Mouse (Mus musculus) cerebellum, adult (tissue): Measurements from ENCODE around the gene Olfr551.
A peak's percentile ranks its signal among the peaks of the same experiment; 100 is the strongest.
"Not testable (repeated sequence)": the region's sequence is repeated elsewhere in the genome, so short reads cannot be mapped to it uniquely, and the experiment has no call there.

Experiments
- ATAC-seq: cut with Nextera tagmentation; 2 replicates; pipeline ENCODE4 v1.9.2; 2017; ENCODE audit warnings: mild to moderate bottlenecking, moderate library complexity, mixed read lengths; ENCODE audit not compliant: insufficient number of reproducible peaks, low FRiP score, low TSS enrichment

Olfr551 gene

DNA sequence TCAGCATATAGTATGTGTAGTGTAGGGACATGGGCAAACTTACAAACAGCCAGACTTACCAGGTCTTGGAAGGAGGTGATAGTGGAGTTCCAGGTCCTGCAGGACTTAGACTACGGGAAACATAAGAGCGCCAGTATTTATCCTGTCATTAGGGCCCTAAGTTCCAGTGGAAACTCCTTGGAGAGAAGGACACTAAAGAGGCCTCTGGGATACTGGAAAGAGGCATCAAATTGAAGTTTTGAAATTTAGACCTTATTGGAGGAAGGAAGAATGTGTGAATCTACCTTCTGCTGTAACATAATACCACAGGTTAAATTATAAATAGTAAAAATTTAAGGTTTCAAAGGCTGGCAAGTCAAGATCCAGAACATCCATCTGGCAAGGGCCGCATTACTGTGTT is at the start of gene Olfr551:
Olfr551 (minus strand) TSS at position 101 of the 400 bp plus-strand sequence.
- no peak for ATAC-seq

DNA sequence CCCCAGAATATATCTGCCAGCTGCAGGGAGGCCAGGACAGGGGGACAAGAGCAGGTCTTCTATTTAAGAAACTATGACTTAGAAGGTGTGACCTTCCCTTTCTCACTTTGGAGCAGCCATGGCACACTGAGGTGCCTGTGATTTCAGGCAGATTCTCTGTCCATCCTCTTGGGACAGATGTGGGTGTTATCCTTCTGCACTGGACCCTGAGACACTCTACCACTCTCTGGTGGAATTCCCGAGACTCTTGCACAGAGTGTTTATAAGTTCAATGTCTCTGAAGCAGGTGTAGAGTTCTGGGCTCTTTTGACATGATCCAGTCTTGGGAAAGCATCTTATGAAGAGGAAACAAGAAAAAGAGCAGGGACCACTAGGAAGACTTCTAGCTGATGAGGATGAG is 46.4 kb upstream of the Olfr551 start, which contains the start of gene Olfr554:
Olfr554 (plus strand) TSS at position 301 of the 400 bp plus-strand sequence.
- no peak for ATAC-seq

DNA sequence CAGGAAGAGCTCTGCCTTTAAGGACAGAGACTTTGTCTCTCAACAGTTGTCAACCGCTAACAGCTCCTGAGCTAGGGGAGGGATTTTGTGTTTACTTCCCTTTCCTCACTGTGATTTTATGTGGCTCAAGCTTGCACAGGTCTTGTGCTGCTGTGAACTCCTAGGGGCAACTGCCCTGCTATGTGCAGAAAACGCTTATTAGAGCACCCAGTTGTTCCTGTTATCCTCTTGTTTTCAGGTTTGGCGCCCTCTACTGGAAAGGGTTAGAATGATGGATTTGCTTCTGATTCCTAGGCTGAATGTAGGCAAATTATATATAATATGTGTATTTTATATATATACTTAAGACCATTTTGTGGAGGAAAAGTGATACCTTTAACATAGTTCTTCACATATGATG is 45.0 kb upstream of the Olfr551 start:
- no peak for ATAC-seq

DNA sequence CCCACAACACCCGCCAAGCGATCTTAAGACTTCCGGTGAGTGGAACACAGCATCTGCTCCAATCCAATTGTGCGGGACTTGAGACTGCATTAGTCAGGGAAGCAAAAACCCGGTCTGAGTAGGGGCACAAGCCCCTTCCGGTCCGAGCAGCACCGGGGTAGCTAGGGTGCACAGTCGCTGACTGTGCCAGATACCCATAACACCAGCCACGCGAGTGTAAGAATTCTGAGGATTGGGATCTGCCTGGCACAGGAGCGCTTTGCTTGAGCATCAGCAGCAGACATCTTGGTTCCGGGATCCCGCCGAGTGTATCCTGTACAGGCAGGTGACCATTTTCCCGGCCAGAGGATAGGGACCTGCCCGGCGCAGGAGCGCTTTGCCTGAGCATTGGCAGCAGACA is 28.7 kb upstream of the Olfr551 start:
- not testable (repeated sequence) for ATAC-seq

DNA sequence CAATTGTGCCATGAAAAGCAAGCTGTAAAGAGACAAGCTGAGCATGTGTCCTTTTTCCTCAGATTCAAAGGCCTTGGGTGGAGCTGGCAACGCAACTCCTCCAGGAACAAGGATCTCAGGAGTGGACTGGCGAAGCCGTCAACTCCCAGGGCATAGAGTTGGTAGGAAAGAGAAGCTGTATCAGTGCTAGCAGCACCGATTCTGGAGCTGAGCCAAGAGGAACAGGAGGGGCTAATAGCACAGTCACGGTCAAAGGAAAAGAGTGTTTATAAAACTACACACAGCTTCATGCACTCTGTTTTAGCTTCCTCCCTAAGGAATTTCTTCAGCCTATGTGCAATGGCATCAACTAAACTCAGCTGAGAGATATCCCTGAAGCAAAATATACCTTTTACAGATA is 27.9 kb upstream of the Olfr551 start:
- no peak for ATAC-seq

DNA sequence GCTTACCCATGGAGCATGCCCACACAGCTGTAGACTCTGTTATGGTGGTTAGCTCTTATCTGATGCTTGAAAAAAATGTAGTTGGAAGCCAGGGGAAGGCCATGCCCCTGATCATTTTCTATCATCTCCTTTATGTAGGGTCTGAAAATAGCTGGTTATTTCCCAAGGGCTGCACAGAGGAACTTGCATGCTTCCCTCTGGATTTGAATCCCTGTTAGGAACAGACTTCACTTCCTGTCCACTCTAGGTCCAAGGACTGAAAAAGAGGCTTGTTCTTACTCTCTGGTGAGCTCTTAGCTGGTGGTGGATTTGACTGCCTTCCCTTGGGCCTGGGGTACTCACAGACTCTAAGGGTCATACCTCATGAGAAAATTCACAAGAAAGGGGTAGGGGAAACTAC is 26.4 kb upstream of the Olfr551 start, which contains the start of gene Olfr553:
Olfr553 (minus strand) TSS at position 101 of the 400 bp plus-strand sequence.
- no peak for ATAC-seq

DNA sequence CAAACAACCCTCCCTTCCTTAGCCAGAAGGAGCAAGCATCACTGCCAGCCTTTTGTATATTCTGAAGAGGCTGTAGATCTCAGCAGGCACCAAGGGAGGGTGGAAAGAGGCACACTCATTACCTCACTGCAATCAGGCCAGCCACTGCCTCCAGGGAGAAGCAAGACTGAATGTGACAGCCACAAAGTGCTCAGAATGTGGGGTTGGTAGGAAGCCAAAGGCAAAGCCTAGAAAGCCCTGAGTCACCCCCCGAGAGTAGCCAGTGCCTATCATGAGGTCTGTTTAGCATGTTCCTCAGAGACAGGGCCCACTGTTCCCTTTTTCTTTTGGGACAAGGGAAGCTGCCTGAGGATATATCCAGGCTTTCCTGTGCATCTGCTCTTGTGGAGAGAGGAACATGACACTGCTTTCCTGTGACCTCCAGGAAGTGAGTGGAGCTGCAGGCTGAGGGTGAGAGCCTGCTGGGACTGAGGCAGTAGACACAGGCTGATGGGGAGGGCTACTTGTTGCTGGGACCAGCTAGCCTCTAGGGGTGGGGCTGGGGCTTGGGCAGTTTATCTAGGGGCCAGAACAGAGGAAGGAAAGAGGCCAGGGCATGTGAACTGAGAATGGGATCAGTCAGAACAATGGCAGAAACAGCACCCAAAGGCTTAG is 5.8 kb upstream of the Olfr551 start, which contains the start of gene Olfr552:
Olfr552 (plus strand) TSS at position 393 of the 654 bp plus-strand sequence.
- ATAC-seq: 0 out of 2 replicates have a peak, but pooled peaks have one; percentile 61

DNA sequence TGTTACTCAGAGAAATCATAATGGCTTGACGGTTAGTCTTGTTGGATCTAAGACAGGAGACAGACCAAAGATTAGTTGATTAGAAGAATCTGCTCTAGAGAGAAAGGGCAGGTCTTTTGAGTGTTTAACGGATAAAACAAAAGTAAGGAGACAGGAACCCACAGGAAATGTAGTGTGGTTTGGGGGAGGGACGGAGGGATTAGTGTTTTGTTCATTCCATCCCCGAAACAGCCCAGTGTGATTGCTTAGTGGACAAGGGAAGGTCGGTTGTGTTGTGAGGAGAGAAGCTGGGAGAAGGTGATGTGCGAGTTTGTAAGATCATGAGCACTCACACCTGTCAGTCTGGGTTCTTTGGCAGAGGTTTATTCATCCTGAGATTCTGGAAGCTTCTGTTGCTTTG is 15.7 kb downstream of the Olfr551 start:
- no peak for ATAC-seq

DNA sequence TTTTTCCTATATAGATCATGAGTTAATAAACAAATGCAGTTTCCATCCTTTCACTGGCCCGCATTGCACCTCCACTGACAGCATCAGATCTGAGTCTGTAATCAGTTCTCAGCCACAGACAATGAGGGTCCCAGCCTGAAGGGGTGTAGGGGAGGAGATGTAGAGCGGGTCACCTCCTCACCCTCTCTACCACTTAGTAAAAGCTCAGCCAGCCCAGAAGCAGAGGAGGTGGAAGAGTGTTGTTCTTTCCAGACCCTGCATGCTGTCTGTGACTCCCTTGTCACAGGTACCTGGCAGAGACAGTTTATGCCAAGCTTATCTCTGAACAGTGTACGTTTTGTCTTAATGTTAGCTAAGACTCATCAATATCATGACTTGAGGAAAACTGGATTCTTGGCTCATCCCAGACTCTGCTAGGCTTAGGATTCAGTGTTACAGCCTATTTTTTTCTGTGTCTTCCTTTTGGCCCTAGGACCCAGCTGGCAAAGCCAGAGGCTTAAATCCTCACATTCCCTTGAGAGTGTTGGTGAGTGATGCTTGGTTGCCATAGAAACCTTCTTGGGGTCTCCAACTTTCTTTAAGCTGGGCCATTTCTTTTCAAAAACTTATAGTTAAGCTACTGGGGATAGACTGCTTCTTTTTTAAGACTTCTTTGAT is 18.4 kb downstream of the Olfr551 start:
- no peak for ATAC-seq

DNA sequence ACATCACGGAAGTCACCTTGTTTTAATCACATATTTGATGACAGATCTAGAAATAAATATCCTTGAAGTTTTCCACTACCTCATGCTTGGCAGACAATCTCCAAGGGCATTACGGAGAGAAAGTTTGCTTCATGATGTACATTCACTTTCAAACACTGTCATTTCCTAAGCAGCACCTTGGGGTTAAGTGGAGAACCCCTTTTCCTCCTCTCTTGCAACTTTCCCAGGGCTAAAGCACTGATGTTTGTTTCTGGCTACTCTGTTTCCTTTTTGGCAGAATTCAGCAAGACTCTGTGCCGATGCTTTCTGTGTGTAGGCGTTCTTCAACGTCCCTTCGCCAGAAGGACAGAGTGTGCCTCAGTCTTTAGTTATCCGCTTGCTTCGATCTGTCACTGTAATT is 20.5 kb downstream of the Olfr551 start, which contains the start of gene Olfr550:
Olfr550 (plus strand) TSS at position 301 of the 400 bp plus-strand sequence.
- ATAC-seq: no peak

DNA sequence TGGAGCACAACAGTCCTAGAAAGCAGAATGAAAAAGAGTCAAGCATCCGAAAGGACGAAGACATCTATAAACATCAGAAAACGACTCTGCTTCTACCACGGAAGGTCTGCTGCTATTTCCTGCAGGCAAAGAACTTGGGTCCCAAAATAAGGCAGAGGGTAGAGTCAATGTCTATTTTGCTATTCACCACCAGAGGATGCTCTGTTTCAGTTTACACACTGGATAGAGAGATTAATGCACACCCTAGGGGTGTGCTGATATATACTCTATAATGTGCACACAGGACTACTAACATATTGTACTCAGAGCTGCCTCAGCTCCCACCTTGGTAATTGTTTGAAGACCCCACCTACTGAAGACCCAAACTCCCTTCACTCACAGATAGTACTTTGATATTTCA is 25.5 kb downstream of the Olfr551 start:
- ATAC-seq: no peak

DNA sequence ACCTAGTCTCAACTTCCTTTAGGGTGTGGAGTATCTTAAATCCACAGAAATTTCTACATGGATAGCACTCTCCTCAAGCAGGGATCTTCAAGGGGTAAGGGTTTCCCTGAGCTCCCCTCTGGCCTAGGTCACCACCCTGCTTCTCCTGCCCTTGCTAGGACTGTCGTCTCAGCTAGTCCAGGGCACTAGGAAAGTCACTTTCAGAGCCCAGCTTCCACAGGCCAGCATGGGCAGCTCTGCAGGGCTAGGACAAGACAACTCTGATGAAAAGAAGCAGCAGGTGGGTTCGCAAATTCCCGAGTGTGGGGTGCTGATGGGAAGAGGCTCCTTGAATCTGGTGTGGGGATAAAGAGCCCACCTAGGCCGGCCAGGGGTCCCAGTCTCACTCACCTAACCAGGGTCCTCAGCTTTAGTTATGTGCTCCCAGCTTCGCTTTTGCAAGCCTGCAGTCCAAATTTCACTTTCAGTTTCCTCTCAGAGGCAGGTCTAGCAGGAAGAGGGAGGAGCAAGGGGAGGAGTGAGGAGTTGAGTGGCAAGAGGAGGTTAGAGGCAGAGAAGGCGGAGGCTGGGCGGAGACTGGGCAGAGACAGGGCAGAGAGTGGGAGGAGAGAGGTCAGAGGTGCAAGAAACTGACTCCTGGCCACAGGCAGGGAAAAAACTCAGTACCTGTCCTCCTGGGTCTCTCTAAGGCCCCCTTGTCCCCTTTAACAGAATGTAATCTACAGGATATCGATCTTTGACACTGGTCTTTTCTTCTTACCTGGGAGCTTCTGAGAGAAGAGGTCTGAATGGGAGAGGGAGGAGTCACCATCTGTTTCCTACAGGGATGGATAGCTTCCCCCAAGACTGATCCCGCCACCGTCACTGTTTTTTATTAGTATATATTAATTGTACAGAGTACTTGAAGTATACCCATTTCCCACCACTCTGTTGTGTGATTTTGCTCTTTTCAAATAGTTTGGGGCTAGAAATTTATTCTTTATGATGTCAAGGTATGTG is 26.4 kb downstream of the Olfr551 start, which contains the start of gene Trim21:
Trim21 (minus strand) TSS at position 488 of the 999 bp plus-strand sequence.
- ATAC-seq: peak; percentile 61; the same call in 1 of the 2 replicates

DNA sequence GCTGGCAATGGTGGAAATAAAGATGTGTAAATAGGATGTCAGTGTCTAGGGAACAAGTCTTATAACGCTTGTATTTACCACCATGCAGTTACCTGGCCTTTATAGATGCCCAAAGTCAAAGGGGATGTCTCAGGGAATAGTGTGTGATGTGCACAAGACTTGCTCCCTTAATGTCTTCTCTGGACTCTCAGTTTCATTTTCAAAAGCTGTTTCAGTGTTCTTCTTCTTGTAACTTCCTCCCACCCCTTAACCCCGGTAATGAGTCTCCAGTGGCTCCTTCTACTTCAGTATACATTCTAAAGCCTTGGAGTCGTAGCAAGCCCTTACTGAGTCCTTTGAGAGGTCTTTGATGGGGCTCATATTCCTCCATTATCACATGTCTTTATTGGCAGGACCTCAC is 38.4 kb downstream of the Olfr551 start:
- ATAC-seq: no peak

DNA sequence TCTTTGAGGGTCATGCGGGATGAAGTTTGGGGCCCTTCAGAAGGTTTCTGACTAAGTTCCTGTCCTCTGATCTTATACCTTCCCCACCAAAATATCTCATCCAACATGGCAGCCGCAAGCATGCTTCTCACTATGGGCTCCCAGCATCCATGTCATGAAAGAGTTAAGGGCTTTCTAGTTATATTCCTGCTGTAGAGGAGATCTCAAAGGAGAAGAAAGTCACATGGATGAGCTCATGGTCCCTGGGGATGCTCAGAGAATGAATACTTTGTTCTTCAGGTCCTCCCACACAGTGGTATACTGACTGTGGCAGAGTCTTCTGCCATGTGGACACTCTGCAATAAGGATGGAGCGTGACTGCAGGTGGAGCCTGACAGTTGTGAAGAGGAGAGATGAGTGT is 42.1 kb downstream of the Olfr551 start, which contains the start of gene Olfr549:
Olfr549 (plus strand) TSS at position 301 of the 400 bp plus-strand sequence.
- ATAC-seq: no peak

DNA sequence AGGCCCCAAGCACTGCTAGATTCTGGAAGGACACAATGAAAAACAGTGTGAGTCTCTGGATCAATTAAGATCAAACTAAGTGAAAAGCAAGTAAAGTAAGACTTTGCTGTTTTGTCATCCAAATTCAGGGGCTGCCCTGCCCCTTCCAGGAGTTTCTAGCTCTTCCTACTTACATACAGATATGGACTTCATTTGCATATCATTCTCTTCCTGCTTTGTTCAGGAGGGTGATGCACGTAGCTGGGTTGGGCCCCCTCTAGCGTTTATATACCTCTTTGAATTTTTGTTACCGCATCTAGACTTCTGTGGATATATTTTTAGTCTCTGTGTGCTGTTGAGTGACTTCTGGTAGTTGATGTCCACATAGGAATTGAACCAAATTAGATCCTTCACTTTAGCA is 50.4 kb downstream of the Olfr551 start:
- ATAC-seq: no peak

DNA sequence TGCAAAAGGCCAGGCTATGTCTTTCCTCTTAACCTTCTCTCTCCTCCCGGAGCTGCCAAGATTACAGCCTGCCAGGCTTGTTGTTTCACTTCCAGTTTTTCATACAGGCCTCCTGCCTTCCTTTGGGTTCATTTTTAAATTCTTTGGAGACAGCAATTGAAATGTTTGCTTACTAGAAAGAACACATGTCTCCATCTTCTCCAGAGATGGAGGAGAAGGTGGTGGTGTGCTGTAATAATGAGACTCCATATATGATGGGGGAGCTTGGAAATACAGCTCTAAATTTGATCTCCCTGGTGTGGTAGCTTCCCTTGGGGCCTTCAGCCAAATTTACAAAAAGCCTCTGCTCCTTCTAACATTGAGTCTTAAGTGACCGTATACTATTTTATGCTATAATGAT is 51.1 kb downstream of the Olfr551 start, which contains the start of gene Olfr548-ps1:
Olfr548-ps1 (plus strand) TSS at position 301 of the 400 bp plus-strand sequence.
- no peak for ATAC-seq

DNA sequence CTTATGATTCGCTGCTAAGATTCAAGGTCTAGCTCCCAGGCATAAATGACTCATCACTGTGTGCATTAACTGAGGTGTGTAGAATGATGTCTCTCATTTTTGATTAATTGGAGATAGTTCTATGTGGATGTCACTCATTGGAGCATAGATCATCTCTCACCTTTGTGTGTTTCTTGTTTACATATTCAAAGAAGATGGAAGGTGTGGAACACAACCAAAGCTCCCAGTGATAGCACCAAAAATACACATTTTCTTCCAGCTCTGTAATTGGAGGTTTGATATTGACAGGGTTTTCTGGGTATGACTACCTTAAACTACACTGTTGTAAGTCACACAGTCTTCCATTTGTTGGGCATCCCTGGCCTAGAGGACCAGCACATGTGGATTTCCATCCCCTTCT is 57.2 kb downstream of the Olfr551 start, which contains the start of gene Olfr547:
Olfr547 (plus strand) TSS at position 301 of the 400 bp plus-strand sequence.
- ATAC-seq: no peak
